Mouse (Mus musculus): ENCODE data around the gene Frmd5. TPM values are rescaled to one million over a fixed set of nuclear protein-coding genes. Genes with fewer than 3 reads are reported as not detected.

Frmd5 gene
- total and polyA plus RNA-seq, 2 experiments from 2014 or later = 14.6 to 39.7 TPM

DNA sequence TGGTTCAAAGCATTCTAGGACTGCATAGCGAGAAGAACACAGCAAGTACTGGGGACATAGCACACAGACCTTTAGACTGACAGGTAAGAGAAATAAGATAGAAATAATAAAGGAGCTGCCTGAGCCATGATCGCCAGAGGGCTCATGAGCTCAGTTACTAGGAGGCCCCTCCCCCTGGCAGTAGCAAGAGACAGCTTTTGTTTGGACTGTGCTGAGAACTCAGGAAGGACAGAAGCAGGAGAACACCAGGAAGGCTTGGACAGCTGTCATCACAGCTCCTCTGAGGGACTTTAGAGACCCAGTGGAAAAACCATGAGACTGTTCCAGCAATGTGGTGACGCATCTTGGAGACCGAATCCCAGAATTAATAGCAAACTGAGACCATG is 218.6 kb downstream of the Frmd5 start:
- H3K9ac ChIP-seq (replicated peaks; ENCODE audit: low read length) = 0 out of 2 replicates have a peak overlapping the region, but pooled peaks have one; percentile 3
- no peaks in the 10 kb centered on the region for H3K27me3 ChIP-seq (ENCODE audit: insufficient read depth, low read length)
- no peaks in the 10 kb centered on the region for H3K9me3 ChIP-seq (ENCODE audit: low read length)
- peak; percentile 50; the same call in 1 of the 2 replicates for ATAC-seq
- H3K4me1 ChIP-seq (ENCODE audit: insufficient read depth, low read length) = peaks cover 11% of the 10 kb centered on the region
- WGBS = 19% methylated on average over 4 of the region's 4 CpGs
- no peak overlapping the region for H3K4me3 ChIP-seq (ENCODE audit: low read length)
- TF ChIP-seq CTCF (IDR thresholded peaks at IDR 0.05; ENCODE audit: low read depth) = peak; percentile 33; the same call in 1 of the 2 replicates
- H3K27ac ChIP-seq = peak overlapping the region; percentile 69
- H3K36me3 ChIP-seq (ENCODE audit: insufficient read depth, low read length) = no peaks in the 10 kb centered on the region
- H3K4me2 ChIP-seq (ENCODE audit: low read depth, low read length) = no peak overlapping the region
- peak; percentile 60 for DNase-seq (ENCODE audit: low spot score)

GRCm38 (mm10) chr2:121587523-121588308 is 219.2 kb downstream of the Frmd5 start:
- Histone ChIP-seq H3K9ac (replicated peaks; ENCODE audit: low read length) (no peak overlapping the region), H3K27ac (peak overlapping the region; percentile 69; the same call in 1 of the 2 replicates), H3K4me1 (ENCODE audit: insufficient read depth, low read length) (peaks cover 14% of the 10 kb centered on the region), H3K4me2 (ENCODE audit: low read depth, low read length) (no peak overlapping the region), H3K36me3 (ENCODE audit: insufficient read depth, low read length) (no peaks in the 10 kb centered on the region), H3K27me3 (ENCODE audit: insufficient read depth, low read length) (no peaks in the 10 kb centered on the region), H3K9me3 (ENCODE audit: low read length) (no peaks in the 10 kb centered on the region), H3K4me3 (ENCODE audit: low read length) (no peak overlapping the region)
- peak; percentile 73 for DNase-seq (ENCODE audit: low spot score)
- WGBS = 27% methylated on average over 12 of the region's 12 CpGs
- ATAC-seq = peak; percentile 39
- TF ChIP-seq CTCF (IDR thresholded peaks at IDR 0.05; ENCODE audit: low read depth) = no peak

DNA sequence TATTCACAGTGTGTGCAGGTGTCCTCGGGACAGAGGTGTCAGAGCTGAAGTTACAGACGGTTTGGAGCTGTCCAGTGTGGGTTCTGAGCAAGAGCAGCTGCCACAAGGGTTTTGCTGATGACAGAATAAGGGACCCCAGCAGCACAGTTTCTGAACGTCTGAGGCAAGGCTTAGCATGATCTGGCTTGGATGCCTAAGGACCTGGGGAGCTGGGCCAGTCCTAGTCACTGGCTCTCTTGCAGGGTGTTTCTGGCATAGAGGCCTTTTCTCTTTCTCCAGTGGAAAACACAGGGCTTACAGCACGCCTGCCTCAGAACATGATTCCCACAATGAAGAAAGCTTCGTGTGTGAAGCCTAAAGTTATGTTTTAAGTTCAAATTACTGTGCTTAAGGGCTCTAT is 222.2 kb downstream of the Frmd5 start:
- ATAC-seq = no peak
- Histone ChIP-seq H3K27me3 (ENCODE audit: insufficient read depth, low read length) (no peaks in the 10 kb centered on the region), H3K9me3 (ENCODE audit: low read length) (no peaks in the 10 kb centered on the region), H3K9ac (replicated peaks; ENCODE audit: low read length) (no peak overlapping the region), H3K27ac (no peak overlapping the region), H3K4me1 (ENCODE audit: insufficient read depth, low read length) (peaks cover 14% of the 10 kb centered on the region), H3K4me2 (ENCODE audit: low read depth, low read length) (no peak overlapping the region), H3K4me3 (ENCODE audit: low read length) (no peak overlapping the region), H3K36me3 (ENCODE audit: insufficient read depth, low read length) (no peaks in the 10 kb centered on the region)
- no peak for DNase-seq (ENCODE audit: low spot score)
- 70% methylated on average over 5 of the region's 5 CpGs for WGBS
- TF ChIP-seq CTCF (IDR thresholded peaks at IDR 0.05; ENCODE audit: low read depth) = no peak

- no peaks in the 10 kb centered on the region for H3K36me3 ChIP-seq (ENCODE audit: insufficient read depth, low read length)
- no peaks in the 10 kb centered on the region for H3K27me3 ChIP-seq (ENCODE audit: insufficient read depth, low read length)
- TF ChIP-seq CTCF (IDR thresholded peaks at IDR 0.05; ENCODE audit: low read depth) = no peak
- no peak overlapping the region for H3K4me2 ChIP-seq (ENCODE audit: low read depth, low read length)
- H3K4me3 ChIP-seq (ENCODE audit: low read length) = no peak overlapping the region
- WGBS = 32% methylated on average over 13 of the region's 13 CpGs
- no peaks in the 10 kb centered on the region for H3K9me3 ChIP-seq (ENCODE audit: low read length)
- peak overlapping the region; percentile 57 for H3K27ac ChIP-seq
- H3K4me1 ChIP-seq (ENCODE audit: insufficient read depth, low read length) = peaks cover 10% of the 10 kb centered on the region
- peak; percentile 86 for DNase-seq (ENCODE audit: low spot score)
- ATAC-seq = peak; percentile 84
- H3K9ac ChIP-seq (replicated peaks; ENCODE audit: low read length) = no peak overlapping the region
Observed at GRCm38 (mm10) chr2:121583468-121584116, 223.3 kb downstream of the Frmd5 start.

GRCm38 (mm10) chr2:121582809-121583376 is 224.0 kb downstream of the Frmd5 start:
- Histone ChIP-seq H3K36me3 (ENCODE audit: insufficient read depth, low read length) (no peaks in the 10 kb centered on the region), H3K4me2 (ENCODE audit: low read depth, low read length) (no peak overlapping the region), H3K27me3 (ENCODE audit: insufficient read depth, low read length) (no peaks in the 10 kb centered on the region), H3K9ac (replicated peaks; ENCODE audit: low read length) (no peak overlapping the region), H3K9me3 (ENCODE audit: low read length) (no peaks in the 10 kb centered on the region), H3K27ac (peak overlapping the region; percentile 57), H3K4me3 (ENCODE audit: low read length) (no peak overlapping the region), H3K4me1 (ENCODE audit: insufficient read depth, low read length) (peaks cover 3% of the 10 kb centered on the region)
- WGBS = 45% methylated on average over 13 of the region's 13 CpGs
- ATAC-seq (0 out of 2 replicates have a peak, but pooled peaks have one; percentile 39), DNase-seq (ENCODE audit: low spot score) (peak; percentile 59)
- no peak for TF ChIP-seq CTCF (IDR thresholded peaks at IDR 0.05; ENCODE audit: low read depth)

DNA sequence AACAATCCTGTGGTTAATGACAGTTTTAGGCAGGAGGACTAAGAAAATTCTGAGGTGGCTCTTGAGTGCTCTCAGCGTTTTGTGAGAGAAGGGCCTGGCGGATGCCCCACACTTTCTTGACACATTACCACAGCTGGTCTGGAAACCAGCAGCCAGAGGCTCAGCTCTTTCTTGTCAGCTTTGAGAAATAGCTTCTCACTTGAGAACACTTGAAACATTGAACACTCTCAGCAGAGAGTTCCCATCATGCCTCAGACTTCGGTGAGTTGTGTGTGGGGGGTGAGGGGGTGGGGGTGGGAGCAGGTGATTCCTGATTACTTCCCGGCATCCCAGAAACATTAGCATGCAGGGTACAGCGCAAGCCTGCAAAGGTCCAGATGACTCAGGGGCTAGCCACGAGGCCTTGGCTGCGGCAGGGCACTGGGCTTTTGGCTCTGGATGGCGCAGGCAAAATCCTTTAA is 231.1 kb downstream of the Frmd5 start:
- no peaks in the 10 kb centered on the region for H3K9me3 ChIP-seq (ENCODE audit: low read length)
- no peak overlapping the region for H3K27ac ChIP-seq
- no peak overlapping the region for H3K4me2 ChIP-seq (ENCODE audit: low read depth, low read length)
- no peaks in the 10 kb centered on the region for H3K4me1 ChIP-seq (ENCODE audit: insufficient read depth, low read length)
- no peak for ATAC-seq
- H3K27me3 ChIP-seq (ENCODE audit: insufficient read depth, low read length) = no peaks in the 10 kb centered on the region
- no peak overlapping the region for H3K4me3 ChIP-seq (ENCODE audit: low read length)
- 57% methylated on average over 8 of the region's 8 CpGs for WGBS
- H3K36me3 ChIP-seq (ENCODE audit: insufficient read depth, low read length) = 0 out of 2 replicates have a peak, but pooled peaks cover 6% of the 10 kb centered on the region
- DNase-seq (ENCODE audit: low spot score) = no peak
- no peak for TF ChIP-seq CTCF (IDR thresholded peaks at IDR 0.05; ENCODE audit: low read depth)
- no peak overlapping the region for H3K9ac ChIP-seq (replicated peaks; ENCODE audit: low read length)

All from hindbrain, postnatal 0 days (tissue).